Mouse (Mus musculus) stomach, embryonic 15.5 days (tissue): ENCODE measurements around the gene Ccdc102a. TPM values are rescaled to one million over a fixed set of nuclear protein-coding genes. Genes with fewer than 3 reads are reported as not detected.

Experiments used
- ATAC-seq: fragments of 200-750 bp; cut with Nextera tagmentation; 2 replicates; pipeline ENCODE4 v1.8.0; 2017; ENCODE audit warnings: low read depth, moderate number of reproducible peaks, moderate TSS enrichment; ENCODE audit not compliant: insufficient read depth, low FRiP score
- H3K27ac ChIP-seq: fragments of 300-500 bp; sonication (generic); 2 replicates; pipeline ENCODE4 v1.5.1; 2015; ENCODE audit warnings: mild to moderate bottlenecking, inconsistent platforms
- H3K27me3 ChIP-seq: fragments of 300-500 bp; sonication (generic); replicated peaks from 2 replicates; pipeline ENCODE4 v1.6.1; 2015; ENCODE audit warnings: inconsistent platforms
- H3K36me3 ChIP-seq: fragments of 300-500 bp; sonication (generic); 2 replicates; pipeline ENCODE4 v1.6.1; 2015; ENCODE audit warnings: inconsistent platforms
- H3K4me1 ChIP-seq: fragments of 300-500 bp; sonication (generic); 2 replicates; pipeline ENCODE4 v1.6.1; 2015; ENCODE audit warnings: inconsistent platforms
- H3K4me2 ChIP-seq: fragments of 300-500 bp; sonication (generic); 2 replicates; pipeline ENCODE4 v1.6.1; 2015; ENCODE audit warnings: mild to moderate bottlenecking, inconsistent platforms
- H3K4me3 ChIP-seq: fragments of 300-500 bp; sonication (generic); replicated peaks from 2 replicates; pipeline ENCODE4 v1.5.1; 2015; ENCODE audit warnings: inconsistent platforms
- H3K9ac ChIP-seq: fragments of 300-500 bp; sonication (generic); 2 replicates; pipeline ENCODE4 v1.6.1; 2015; ENCODE audit warnings: inconsistent platforms
- H3K9me3 ChIP-seq: fragments of 300-500 bp; sonication (generic); 2 replicates; pipeline ENCODE4 v1.6.1; 2016; ENCODE audit warnings: inconsistent platforms
- WGBS: fragments of 180-500 bp; shearing (Covaris S2); methylation state at CpG from one replicate; pipeline ENCODE4 v1.1.7; 2015; 5-methylcytosine and 5-hydroxymethylcytosine counted together
- polyA plus RNA-seq: library from polyadenylated mRNA; unstranded; fragments of >200 nt; fragmentation: Nextera tagmentation; extraction: Ambion mirVana; gene quantifications from 2 replicates; pipeline ENCODE4 v1.2.1, GENCODE M21; 2015

Gene Ccdc102a
- polyA plus RNA-seq, 1 experiment from 2014 or later = 25.8 TPM

DNA sequence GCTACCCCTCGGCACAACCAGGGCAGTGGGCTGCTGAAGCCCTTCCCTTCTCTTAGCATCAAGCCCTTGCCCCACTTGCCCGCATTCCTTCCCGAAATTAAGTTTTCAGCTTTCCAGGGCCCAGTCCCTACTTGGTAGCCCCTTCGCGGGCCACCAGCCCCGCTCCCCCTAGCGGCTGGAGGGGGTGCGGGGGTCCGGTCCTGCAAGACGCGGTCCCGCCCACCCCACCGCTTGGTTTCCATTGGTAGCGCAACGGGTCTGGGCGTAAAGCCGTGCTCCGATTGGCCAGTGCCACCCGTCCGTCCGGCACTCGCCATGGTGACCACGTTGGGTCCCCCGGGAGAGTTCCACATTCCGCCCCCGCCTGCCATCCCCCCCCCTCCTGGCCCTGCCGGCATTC, 546 bp downstream of the Ccdc102a start:
- Histone ChIP-seq H3K4me3 (peak overlapping the region; percentile 82), H3K36me3 (no peaks in the 10 kb centered on the region), H3K9ac (peak overlapping the region; percentile 66), H3K4me1 (peaks cover 40% of the 10 kb centered on the region), H3K9me3 (no peaks in the 10 kb centered on the region), H3K27ac (peak overlapping the region; percentile 85), H3K27me3 (no peaks in the 10 kb centered on the region), H3K4me2 (peak overlapping the region; percentile 81)
- WGBS = 0% methylated on average over 27 of the region's 27 CpGs
- peak; percentile 93 for ATAC-seq

DNA sequence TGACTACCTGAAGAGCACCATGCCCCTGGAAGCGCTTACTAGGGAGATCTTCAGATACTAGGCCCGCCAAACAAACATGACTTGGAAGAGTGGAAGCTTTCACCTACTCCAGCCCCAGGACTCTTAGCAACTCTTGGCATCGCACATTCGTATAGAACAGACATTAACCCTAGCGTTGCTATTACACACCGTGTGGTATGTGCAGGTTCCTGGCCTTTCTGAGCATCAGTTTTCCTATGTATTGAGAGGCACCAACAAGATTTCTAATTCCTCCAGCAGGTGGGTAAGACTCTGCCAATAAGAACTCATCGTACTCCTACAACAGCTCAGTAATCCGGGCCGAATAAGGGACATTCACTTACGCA, 956 bp downstream of the Ccdc102a start:
- peak; percentile 9; the same call in 1 of the 2 replicates for ATAC-seq
- Histone ChIP-seq H3K36me3 (no peaks in the 10 kb centered on the region), H3K4me3 (peak overlapping the region; percentile 82), H3K9ac (peak overlapping the region; percentile 25; the same call in 1 of the 2 replicates), H3K9me3 (no peaks in the 10 kb centered on the region), H3K27ac (peak overlapping the region; percentile 74), H3K4me1 (peaks cover 38% of the 10 kb centered on the region), H3K27me3 (no peaks in the 10 kb centered on the region), H3K4me2 (peak overlapping the region; percentile 81)
- WGBS = 4% methylated on average over 10 of the region's 10 CpGs

DNA sequence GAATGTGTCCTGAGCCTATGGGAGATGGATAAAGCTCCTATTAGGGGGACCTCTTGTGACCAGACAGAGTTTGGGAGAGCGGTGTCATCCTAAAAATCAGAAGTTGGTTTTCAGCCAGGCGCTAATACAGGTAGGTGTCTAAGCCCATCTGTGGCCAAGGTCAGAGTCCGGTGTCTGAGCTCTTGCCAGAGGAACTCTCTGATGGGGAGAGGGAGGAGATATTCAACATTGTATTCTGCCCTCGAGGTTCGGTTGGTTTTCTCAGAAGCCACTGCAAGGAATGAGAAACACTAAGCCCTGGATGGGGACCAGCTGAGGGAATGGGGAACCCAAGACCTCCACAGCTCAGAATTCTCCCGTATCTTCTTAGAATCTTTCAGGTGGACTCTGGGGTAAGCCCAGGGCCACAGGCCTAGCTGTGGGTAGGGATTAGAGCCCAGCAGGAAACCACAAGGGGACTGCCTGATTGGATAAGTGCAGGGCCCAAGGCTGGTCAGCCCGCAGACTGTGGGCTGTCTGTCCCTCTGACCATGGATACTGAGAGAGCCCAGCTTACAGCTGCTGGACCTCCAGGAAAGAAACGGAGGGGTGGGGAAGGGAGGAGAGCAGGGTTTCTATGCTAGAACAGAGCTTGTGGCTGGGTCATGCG, 1.5 kb downstream of the Ccdc102a start:
- H3K4me3 ChIP-seq = peak overlapping the region; percentile 82
- H3K9ac ChIP-seq = peak overlapping the region; percentile 7; the same call in 1 of the 2 replicates
- no peaks in the 10 kb centered on the region for H3K9me3 ChIP-seq
- peak overlapping the region; percentile 81 for H3K4me2 ChIP-seq
- WGBS = 46% methylated on average over 9 of the region's 9 CpGs
- peaks cover 38% of the 10 kb centered on the region for H3K4me1 ChIP-seq
- peak overlapping the region; percentile 74 for H3K27ac ChIP-seq
- H3K27me3 ChIP-seq = no peaks in the 10 kb centered on the region
- 0 out of 2 replicates have a peak, but pooled peaks cover 5% of the 10 kb centered on the region for H3K36me3 ChIP-seq
- no peak for ATAC-seq

DNA sequence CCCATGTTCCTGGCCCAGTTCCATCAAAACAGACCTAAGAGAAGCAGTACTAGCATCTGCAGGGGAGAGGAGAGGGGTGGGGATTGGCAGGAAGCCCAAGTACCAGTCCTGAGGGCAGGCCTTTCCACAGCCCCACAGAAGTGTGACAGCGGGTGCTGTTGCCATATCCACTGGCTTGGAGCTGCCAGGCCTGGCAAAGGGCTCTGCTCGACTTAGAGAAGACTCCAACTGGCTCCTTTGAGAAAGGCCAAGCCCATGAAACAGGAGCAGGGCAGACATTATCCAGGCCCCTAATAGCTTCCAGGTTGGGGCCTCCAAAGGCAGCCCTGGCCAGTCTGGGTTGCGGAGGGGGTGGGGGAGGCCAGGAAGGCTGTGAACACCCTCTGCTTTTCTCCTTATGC, 3.2 kb downstream of the Ccdc102a start:
- no peak overlapping the region for H3K9ac ChIP-seq
- WGBS = 34% methylated on average over 3 of the region's 3 CpGs

DNA sequence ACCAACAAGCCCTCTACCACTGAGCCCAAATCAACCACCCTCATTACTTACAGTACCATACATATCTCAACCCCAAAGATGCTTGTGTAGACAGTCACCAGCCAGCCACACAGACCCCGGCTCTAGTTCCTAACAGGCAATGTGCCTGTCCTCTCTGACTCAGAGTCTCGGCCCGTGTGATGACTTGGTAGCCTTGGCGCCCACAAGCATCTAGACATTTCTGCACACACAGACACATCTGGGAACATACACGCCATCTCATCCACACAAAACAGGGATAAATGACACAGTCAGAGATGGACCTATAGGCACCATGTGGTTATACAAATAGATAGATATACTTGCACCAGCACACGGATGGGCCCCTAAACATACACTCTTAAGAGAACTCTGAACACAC, 3.6 kb downstream of the Ccdc102a start:
- H3K4me1 ChIP-seq = peaks cover 38% of the 10 kb centered on the region
- peak overlapping the region; percentile 59; the same call in 1 of the 2 replicates for H3K4me2 ChIP-seq
- ATAC-seq = no peak
- H3K27ac ChIP-seq = no peak overlapping the region
- 76% methylated on average over 6 of the region's 6 CpGs for WGBS
- H3K36me3 ChIP-seq = 0 out of 2 replicates have a peak, but pooled peaks cover 8% of the 10 kb centered on the region
- no peak overlapping the region for H3K9ac ChIP-seq
- no peaks in the 10 kb centered on the region for H3K27me3 ChIP-seq
- no peaks in the 10 kb centered on the region for H3K9me3 ChIP-seq
- no peak overlapping the region for H3K4me3 ChIP-seq

More for the DNA sequence above, 3.2 kb downstream of the Ccdc102a start:
- ATAC-seq = no peak; the same call in 1 of the 2 replicates
- Histone ChIP-seq H3K9me3 (no peaks in the 10 kb centered on the region), H3K4me2 (peak overlapping the region; percentile 32), H3K27ac (peak overlapping the region; percentile 18; the same call in 1 of the 2 replicates), H3K27me3 (no peaks in the 10 kb centered on the region), H3K4me1 (peaks cover 38% of the 10 kb centered on the region), H3K36me3 (0 out of 2 replicates have a peak, but pooled peaks cover 8% of the 10 kb centered on the region), H3K4me3 (no peak overlapping the region)

DNA sequence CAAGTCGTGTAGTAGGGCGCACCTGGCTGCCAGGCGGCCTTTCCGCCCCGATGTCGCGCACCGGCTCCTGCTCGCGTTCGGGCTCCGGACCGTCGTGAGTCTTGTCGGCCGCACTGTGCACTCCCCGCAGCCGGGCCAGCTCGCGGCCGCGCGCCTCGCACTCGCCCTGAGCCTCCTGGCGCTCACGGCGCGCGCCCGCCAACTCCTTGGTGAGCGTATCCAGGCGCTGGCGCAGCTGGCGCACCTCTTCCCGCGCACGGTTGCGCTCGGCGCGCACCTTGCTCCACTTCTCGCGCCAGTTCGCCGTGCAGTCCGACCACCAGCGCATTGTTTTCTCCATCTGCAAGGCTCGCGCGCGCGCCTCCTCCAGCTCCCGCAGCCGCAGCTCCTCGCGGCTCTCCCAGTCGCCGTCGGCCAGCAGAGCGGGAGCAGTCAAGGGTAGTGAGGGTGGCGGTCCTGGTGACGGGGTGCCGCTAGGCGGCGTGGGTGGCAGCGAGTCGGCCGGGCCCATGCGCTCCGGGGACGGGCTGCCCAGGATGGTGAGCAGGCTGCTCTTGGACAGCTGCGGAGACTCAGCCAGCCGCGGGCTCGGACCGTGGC, 4.7 kb downstream of the Ccdc102a start:
- WGBS = 21% methylated on average over 77 of the region's 77 CpGs
- ATAC-seq = no peak

DNA sequence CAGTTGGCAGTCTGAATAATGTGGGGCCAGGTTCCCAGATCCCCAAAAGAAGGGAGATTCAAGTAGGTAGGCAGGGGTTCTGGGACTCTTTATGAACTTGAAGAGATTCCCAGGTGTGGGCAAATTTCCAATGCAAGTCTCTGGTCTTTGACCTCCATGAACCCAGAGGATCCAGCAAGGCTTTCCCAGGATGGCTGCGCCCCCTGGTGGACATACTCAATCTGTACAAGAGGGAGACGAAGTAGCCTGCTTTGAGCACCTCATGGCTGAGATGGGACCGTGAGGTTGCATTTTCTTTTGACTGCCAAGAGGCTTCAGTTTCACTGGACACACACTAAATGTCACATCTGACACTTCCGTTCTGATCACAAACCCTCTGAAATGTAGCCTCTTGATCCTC, 9.1 kb downstream of the Ccdc102a start:
- ATAC-seq = no peak
- H3K4me1 ChIP-seq = peaks cover 13% of the 10 kb centered on the region
- no peak overlapping the region for H3K27ac ChIP-seq
- no peak overlapping the region for H3K4me3 ChIP-seq
- WGBS = 6% methylated on average over 4 of the region's 4 CpGs
- H3K36me3 ChIP-seq = peaks cover 19% of the 10 kb centered on the region; the same call in 1 of the 2 replicates
- no peaks in the 10 kb centered on the region for H3K27me3 ChIP-seq
- H3K9ac ChIP-seq = no peak overlapping the region
- H3K4me2 ChIP-seq = no peak overlapping the region
- H3K9me3 ChIP-seq = no peaks in the 10 kb centered on the region

More for the DNA sequence above, 4.7 kb downstream of the Ccdc102a start:
- H3K9ac ChIP-seq = no peak overlapping the region
- H3K4me2 ChIP-seq = peak overlapping the region; percentile 59
- no peaks in the 10 kb centered on the region for H3K27me3 ChIP-seq
- H3K9me3 ChIP-seq = no peaks in the 10 kb centered on the region
- no peak overlapping the region for H3K27ac ChIP-seq
- H3K4me1 ChIP-seq = peaks cover 36% of the 10 kb centered on the region
- H3K36me3 ChIP-seq = 0 out of 2 replicates have a peak, but pooled peaks cover 8% of the 10 kb centered on the region
- H3K4me3 ChIP-seq = peak overlapping the region; percentile 27

DNA sequence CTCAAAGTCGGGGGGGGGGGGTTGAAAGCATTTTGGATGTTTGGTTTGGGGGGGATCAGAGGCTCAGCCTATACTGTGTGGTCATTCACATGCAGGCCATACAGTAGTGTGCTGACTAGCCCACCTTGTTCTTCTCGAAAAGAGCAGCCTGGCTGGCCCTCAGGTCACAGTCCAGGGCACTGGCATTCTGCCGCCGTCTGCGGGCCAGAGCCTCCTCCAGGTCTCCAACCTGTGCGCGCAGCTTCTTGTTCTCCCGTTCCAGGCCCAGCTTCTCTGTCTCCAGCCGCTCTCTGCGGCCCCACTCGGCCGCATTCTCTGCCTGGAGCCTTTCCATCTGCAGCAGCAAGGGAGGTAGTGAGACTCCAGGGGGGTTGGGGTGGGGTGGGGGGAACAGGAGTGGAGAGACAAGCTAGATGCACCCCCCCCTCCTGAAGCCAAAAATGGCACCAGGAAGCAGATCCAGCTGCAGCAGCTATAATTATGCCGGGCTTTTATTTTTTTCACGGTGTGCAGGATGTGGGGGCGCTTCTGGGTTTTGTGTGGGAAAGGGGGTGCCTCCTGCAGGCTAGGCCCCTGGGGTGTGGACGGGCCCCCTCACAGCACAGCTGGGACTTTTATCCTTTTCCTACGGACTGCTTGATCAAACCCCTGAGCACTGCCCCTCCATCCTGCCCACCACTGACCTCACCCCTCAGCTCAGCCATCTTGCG, 10.2 kb downstream of the Ccdc102a start:
- Histone ChIP-seq H3K36me3 (peaks cover 24% of the 10 kb centered on the region; the same call in 1 of the 2 replicates), H3K9ac (no peak overlapping the region), H3K4me2 (no peak overlapping the region), H3K27me3 (no peaks in the 10 kb centered on the region), H3K27ac (no peak overlapping the region), H3K4me3 (no peak overlapping the region), H3K4me1 (peaks cover 6% of the 10 kb centered on the region), H3K9me3 (no peaks in the 10 kb centered on the region)
- 84% methylated on average over 18 of the region's 18 CpGs for WGBS
- no peak for ATAC-seq

DNA sequence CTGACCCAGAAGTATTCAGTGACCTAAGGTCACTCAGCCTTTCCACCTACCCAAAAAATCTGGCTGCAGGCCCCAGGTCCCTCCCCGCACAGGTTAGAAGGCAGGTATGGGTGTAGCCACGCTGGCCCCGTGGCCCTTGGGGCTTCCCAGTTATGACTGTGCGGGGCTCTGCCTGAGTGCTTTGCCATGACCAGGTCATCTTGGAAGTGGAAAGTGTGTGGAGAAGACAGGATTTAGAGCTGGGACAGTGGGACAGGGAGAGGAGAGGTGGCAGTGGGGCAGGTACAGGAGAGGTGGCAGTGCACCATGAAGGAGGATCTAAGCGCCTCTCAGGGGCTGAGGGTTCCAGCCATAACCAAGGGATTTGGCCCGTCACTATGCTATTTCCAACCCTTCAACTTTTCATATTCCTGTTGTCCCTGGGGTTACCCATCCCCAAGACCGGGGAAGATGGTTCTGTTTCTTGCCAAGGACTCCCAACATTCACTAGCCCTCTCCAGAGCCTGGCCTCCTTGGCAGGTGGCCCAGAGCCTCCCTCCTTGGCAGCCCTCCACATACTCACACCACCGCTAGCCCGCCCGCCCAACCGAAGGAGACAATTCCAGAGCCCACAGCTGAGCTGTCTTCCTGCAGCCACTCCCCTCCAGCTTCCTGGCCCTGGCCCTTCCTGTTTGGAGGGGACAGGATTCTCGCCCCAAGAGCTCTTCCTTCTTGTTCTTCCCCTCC, 13.3 kb downstream of the Ccdc102a start:
- Histone ChIP-seq H3K9ac (no peak overlapping the region), H3K9me3 (no peaks in the 10 kb centered on the region), H3K4me2 (no peak overlapping the region), H3K36me3 (peaks cover 16% of the 10 kb centered on the region; the same call in 1 of the 2 replicates), H3K4me1 (peaks cover 24% of the 10 kb centered on the region), H3K27ac (peak overlapping the region; percentile 1; the same call in 1 of the 2 replicates), H3K27me3 (no peaks in the 10 kb centered on the region), H3K4me3 (no peak overlapping the region)
- ATAC-seq = no peak; the same call in 1 of the 2 replicates
- 68% methylated on average over 12 of the region's 12 CpGs for WGBS

DNA sequence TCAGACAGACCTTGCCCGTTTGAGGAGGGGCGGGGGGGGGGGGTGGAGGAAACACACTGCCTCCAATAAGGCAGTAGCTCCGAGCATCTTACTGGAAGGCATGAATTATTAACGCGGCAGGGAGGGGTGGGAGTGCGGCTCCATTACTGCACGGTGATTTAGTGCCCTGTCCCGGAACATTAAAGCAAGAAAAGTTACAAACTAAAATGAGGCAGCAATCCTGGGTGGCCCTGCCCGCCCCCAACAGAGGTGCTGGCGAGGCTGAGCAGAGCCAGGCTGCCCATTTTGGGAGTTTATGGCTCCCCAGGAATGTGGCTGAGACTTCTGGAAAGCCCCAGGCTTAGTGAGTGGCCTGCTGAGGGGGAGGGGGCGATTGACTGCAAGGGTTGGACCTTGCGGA, 14.2 kb downstream of the Ccdc102a start:
- Histone ChIP-seq H3K36me3 (peaks cover 16% of the 10 kb centered on the region; the same call in 1 of the 2 replicates), H3K9ac (no peak overlapping the region), H3K4me3 (no peak overlapping the region), H3K4me1 (peaks cover 33% of the 10 kb centered on the region), H3K27ac (no peak overlapping the region), H3K27me3 (no peaks in the 10 kb centered on the region), H3K4me2 (no peak overlapping the region), H3K9me3 (no peaks in the 10 kb centered on the region)
- WGBS = 53% methylated on average over 12 of the region's 12 CpGs
- no peak for ATAC-seq

DNA sequence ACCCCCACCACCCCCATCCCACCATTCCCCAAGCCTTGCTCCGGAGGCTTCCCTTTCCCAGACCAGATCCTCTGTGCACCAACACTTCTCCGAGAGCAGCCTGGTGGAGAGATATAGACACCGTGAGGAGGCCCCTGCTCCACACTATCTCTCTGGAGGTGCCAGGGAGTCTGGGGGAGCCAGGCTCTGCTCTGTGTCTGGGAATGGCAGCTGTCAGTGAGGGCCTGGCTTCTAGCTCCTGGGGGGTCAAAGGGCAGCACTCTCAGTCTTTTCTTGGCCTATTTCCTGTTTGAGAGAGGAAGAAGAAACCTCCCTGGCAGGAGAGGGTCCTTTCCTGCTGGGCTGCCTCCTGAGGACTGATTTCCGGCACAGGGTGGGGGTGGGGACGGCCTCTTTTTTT, 16.9 kb downstream of the Ccdc102a start:
- Histone ChIP-seq H3K27me3 (no peaks in the 10 kb centered on the region), H3K36me3 (peaks cover 9% of the 10 kb centered on the region; the same call in 1 of the 2 replicates), H3K4me2 (peak overlapping the region; percentile 4; the same call in 1 of the 2 replicates), H3K9me3 (no peaks in the 10 kb centered on the region), H3K27ac (peak overlapping the region; percentile 51), H3K9ac (no peak overlapping the region), H3K4me3 (no peak overlapping the region), H3K4me1 (peaks cover 34% of the 10 kb centered on the region)
- WGBS = 20% methylated on average over 5 of the region's 5 CpGs
- no peak for ATAC-seq
